Mouse (Mus musculus): ENCODE results near the gene Vmn2r42. TPM values are rescaled to one million over a fixed set of nuclear protein-coding genes. Genes with fewer than 3 reads are reported as not detected.
"Not testable (repeated sequence)": the region's sequence is repeated elsewhere in the genome, so short reads cannot be mapped to it uniquely, and the experiment has no call there.

Vmn2r42 gene
- polyA plus RNA-seq (2014; fragmentation: Nextera tagmentation; extraction: Ambion mirVana) = not detected in 2 replicates

DNA sequence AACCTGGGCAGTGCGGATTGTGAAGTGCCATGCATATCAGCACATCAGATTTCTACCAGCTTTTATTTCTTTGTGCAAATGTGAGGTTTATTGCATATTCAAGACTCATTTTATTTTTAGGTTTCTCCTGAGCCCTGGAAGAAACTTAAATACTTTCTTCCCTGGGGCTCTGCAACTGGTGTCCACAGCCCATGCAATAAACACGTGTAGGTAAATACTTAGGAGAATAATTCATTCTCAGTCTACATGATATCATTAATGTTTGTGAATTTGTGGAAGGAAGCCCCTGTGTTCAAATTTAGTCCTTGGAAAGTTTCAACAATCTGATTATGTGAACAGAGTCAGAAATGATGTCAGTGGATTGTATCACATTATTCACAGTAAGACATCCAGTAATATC, at the start of gene Vmn2r42:
Gene Vmn2r42 (minus strand): TSS at position 101 of the 400 bp plus-strand sequence.
- not testable (repeated sequence) for DNase-seq (ENCODE audit: low spot score); H3K4me2 ChIP-seq (ENCODE audit: low read depth, low read length); ATAC-seq (replicated peaks; ENCODE audit: insufficient number of reproducible peaks, low FRiP score, low TSS enrichment, low read depth); H3K4me1 ChIP-seq (ENCODE audit: control insufficient read depth, insufficient read depth, low read length); H3K9me3 ChIP-seq (replicated peaks; ENCODE audit: control insufficient read depth, low read length); H3K9ac ChIP-seq (replicated peaks; ENCODE audit: low read length); H3K27me3 ChIP-seq (ENCODE audit: control insufficient read depth, insufficient read depth, low read length); H3K4me3 ChIP-seq (ENCODE audit: low read depth, low read length); H3K36me3 ChIP-seq (replicated peaks; ENCODE audit: control insufficient read depth, insufficient read depth, low read depth, low read length); H3K27ac ChIP-seq (replicated peaks; ENCODE audit: low read depth, low read length)
- WGBS = no CpG with 5 or more reads among the region's 2 CpGs

DNA sequence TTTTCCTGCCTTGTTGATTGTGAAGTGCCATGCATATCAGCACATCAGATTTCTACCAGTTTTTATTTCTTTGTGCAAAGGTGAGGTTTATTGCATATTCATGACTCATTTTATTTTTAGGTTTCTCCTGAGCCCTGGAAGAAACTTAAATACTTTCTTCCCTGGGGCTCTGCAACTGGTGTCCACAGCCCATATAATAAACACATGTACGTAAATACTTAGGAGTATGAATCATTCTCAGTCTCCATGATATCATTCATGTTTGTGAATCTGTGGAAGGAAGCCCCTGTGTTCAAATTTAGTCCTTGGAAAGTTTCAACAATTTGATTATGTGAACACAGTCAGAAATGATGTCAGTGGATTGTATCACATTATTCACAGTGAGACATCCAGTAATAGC, 38.6 kb downstream of the Vmn2r42 start, which contains the start of gene Vmn2r41:
Gene Vmn2r41 (minus strand): TSS at position 101 of the 400 bp plus-strand sequence.
- not testable (repeated sequence) for H3K4me3 ChIP-seq (ENCODE audit: low read depth, low read length); H3K9ac ChIP-seq (replicated peaks; ENCODE audit: low read length); H3K9me3 ChIP-seq (replicated peaks; ENCODE audit: control insufficient read depth, low read length); H3K36me3 ChIP-seq (replicated peaks; ENCODE audit: control insufficient read depth, insufficient read depth, low read depth, low read length); H3K27ac ChIP-seq (replicated peaks; ENCODE audit: low read depth, low read length); H3K4me1 ChIP-seq (ENCODE audit: control insufficient read depth, insufficient read depth, low read length); DNase-seq (ENCODE audit: low spot score); H3K27me3 ChIP-seq (ENCODE audit: control insufficient read depth, insufficient read depth, low read length); H3K4me2 ChIP-seq (ENCODE audit: low read depth, low read length); ATAC-seq (replicated peaks; ENCODE audit: insufficient number of reproducible peaks, low FRiP score, low TSS enrichment, low read depth)
- no CpG with 5 or more reads among the region's 1 CpGs for whole genome bisulfite sequencing

Other genes starting within 250 kb of the Vmn2r42 start
- not detected in 2 replicates for gene Vmn2r41, start 38.7 kb downstream of the Vmn2r42 start, polyA plus RNA-seq (2014; fragmentation: Nextera tagmentation; extraction: Ambion mirVana)
- gene Vmn2r43, start 60.3 kb upstream of the Vmn2r42 start, polyA plus RNA-seq (2014; fragmentation: Nextera tagmentation; extraction: Ambion mirVana) = not detected in 2 replicates
- gene Vmn2r44, start 183.0 kb upstream of the Vmn2r42 start, polyA plus RNA-seq (2014; fragmentation: Nextera tagmentation; extraction: Ambion mirVana) = not detected in 2 replicates